Mouse (Mus musculus) neural tube, embryonic 14.5 days (tissue): ENCODE results near the gene Insl3. TPM values are rescaled to one million over a fixed set of nuclear protein-coding genes. Genes with fewer than 3 reads are reported as not detected.

ENCODE experiments used
- ATAC-seq: fragments of 200-750 bp; cut with Nextera tagmentation; 2 replicates; pipeline ENCODE4 v1.8.0; 2017; ENCODE audit warnings: low read depth, mild to moderate bottlenecking, moderate TSS enrichment, moderate library complexity
- H3K27ac ChIP-seq: fragments of 300-500 bp; sonication (generic); 2 replicates; pipeline ENCODE4 v1.5.1; 2014; ENCODE audit warnings: low read depth, mild to moderate bottlenecking, control low read depth, low read length, moderate library complexity, mixed read lengths
- H3K27me3 ChIP-seq: fragments of 300-500 bp; sonication (generic); 2 replicates; pipeline ENCODE4 v1.6.1; 2014; ENCODE audit warnings: low read length; ENCODE audit not compliant: control insufficient read depth, insufficient read depth
- H3K36me3 ChIP-seq: fragments of 300-500 bp; sonication (generic); 2 replicates; pipeline ENCODE4 v1.6.1; 2014; ENCODE audit warnings: low read length, mixed read lengths; ENCODE audit not compliant: control insufficient read depth, insufficient read depth
- H3K4me1 ChIP-seq: fragments of 300-500 bp; sonication (generic); 2 replicates; pipeline ENCODE4 v1.6.1; 2014; ENCODE audit warnings: low read length; ENCODE audit not compliant: control insufficient read depth, insufficient read depth
- H3K4me2 ChIP-seq: fragments of 300-500 bp; sonication (generic); 2 replicates; pipeline ENCODE4 v1.6.1; 2014; ENCODE audit warnings: mild to moderate bottlenecking, low read depth, low read length, control low read depth
- H3K4me3 ChIP-seq: fragments of 300-500 bp; sonication (generic); 2 replicates; pipeline ENCODE4 v1.5.1; 2014; ENCODE audit warnings: low read depth, low read length, control low read depth, mixed read lengths
- H3K9ac ChIP-seq: fragments of 300-500 bp; sonication (generic); replicated peaks from 2 replicates; pipeline ENCODE4 v1.6.1; 2014; ENCODE audit warnings: low read depth, mild to moderate bottlenecking, control low read depth, low read length, mixed read lengths
- H3K9me3 ChIP-seq: fragments of 300-500 bp; sonication (generic); 2 replicates; pipeline ENCODE4 v1.6.1; 2016; ENCODE audit warnings: low read length; ENCODE audit not compliant: control insufficient read depth
- WGBS: fragments of 180-500 bp; shearing (Covaris S2); extraction: QIAGEN DNeasy Blood & Tissue Kit; methylation state at CpG from one replicate; pipeline ENCODE4 v1.1.7; 2014; 5-methylcytosine and 5-hydroxymethylcytosine counted together
- polyA plus RNA-seq: library from polyadenylated mRNA; unstranded; fragments of >200 nt; fragmentation: Nextera tagmentation; extraction: Ambion mirVana; gene quantifications from 2 replicates; pipeline ENCODE4 v1.2.1, GENCODE M21; 2014

The Insl3 gene
- polyA plus RNA-seq, 1 experiment from 2014 or later, result 0.55 TPM

- H3K4me1 ChIP-seq, result peaks cover 23% of the 10 kb centered on the region
- H3K9ac ChIP-seq, result no peak overlapping the region
- H3K4me3 ChIP-seq, result no peak overlapping the region
- 0 out of 2 replicates have a peak overlapping the region, but pooled peaks have one; percentile 8 for H3K4me2 ChIP-seq
- H3K36me3 ChIP-seq, result no peaks in the 10 kb centered on the region
- no peak overlapping the region for H3K27ac ChIP-seq
- no peaks in the 10 kb centered on the region for H3K27me3 ChIP-seq
- WGBS, result 9% methylated on average over 22 of the region's 22 CpGs
- no peak for ATAC-seq
- H3K9me3 ChIP-seq, result no peaks in the 10 kb centered on the region
Observed at GRCm38 (mm10) chr8:71665331-71666130, 23.5 kb upstream of the Insl3 start.

GRCm38 (mm10) chr8:71666855-71667254 is 22.2 kb upstream of the Insl3 start:
- Histone ChIP-seq H3K4me1 (peaks cover 25% of the 10 kb centered on the region), H3K9me3 (no peaks in the 10 kb centered on the region), H3K27ac (peak overlapping the region; percentile 71), H3K36me3 (no peaks in the 10 kb centered on the region), H3K9ac (0 out of 2 replicates have a peak overlapping the region, but pooled peaks have one; percentile 37), H3K4me3 (no peak overlapping the region), H3K4me2 (0 out of 2 replicates have a peak overlapping the region, but pooled peaks have one; percentile 22), H3K27me3 (no peaks in the 10 kb centered on the region)
- ATAC-seq, result no peak
- WGBS, result 0% methylated on average over 1 of the region's 1 CpGs

GRCm38 (mm10) chr8:71667256-71667655 is 21.8 kb upstream of the Insl3 start:
- 0 out of 2 replicates have a peak overlapping the region, but pooled peaks have one; percentile 22 for H3K4me2 ChIP-seq
- WGBS, result 36% methylated on average over 5 of the region's 5 CpGs

GRCm38 (mm10) chr8:71668220-71668975 is 20.6 kb upstream of the Insl3 start:
- no peak for ATAC-seq
- H3K9ac ChIP-seq, result peak overlapping the region; percentile 39; the same call in 1 of the 2 replicates
- no peaks in the 10 kb centered on the region for H3K36me3 ChIP-seq
- H3K4me1 ChIP-seq, result peaks cover 27% of the 10 kb centered on the region
- H3K27me3 ChIP-seq, result no peaks in the 10 kb centered on the region
- H3K4me2 ChIP-seq, result peak overlapping the region; percentile 33
- H3K27ac ChIP-seq, result no peak overlapping the region; the same call in 1 of the 2 replicates
- 3% methylated on average over 21 of the region's 21 CpGs for WGBS
- H3K4me3 ChIP-seq, result no peak overlapping the region; the same call in 1 of the 2 replicates
- no peaks in the 10 kb centered on the region for H3K9me3 ChIP-seq

More at GRCm38 (mm10) chr8:71667256-71667655, 21.8 kb upstream of the Insl3 start:
- Histone ChIP-seq H3K27ac (peak overlapping the region; percentile 71), H3K27me3 (no peaks in the 10 kb centered on the region), H3K36me3 (no peaks in the 10 kb centered on the region), H3K9me3 (no peaks in the 10 kb centered on the region), H3K4me3 (no peak overlapping the region), H3K9ac (peak overlapping the region; percentile 39), H3K4me1 (peaks cover 27% of the 10 kb centered on the region)
- no peak for ATAC-seq

GRCm38 (mm10) chr8:71670198-71670597 is 18.8 kb upstream of the Insl3 start:
- Histone ChIP-seq H3K4me2 (peak overlapping the region; percentile 82), H3K36me3 (no peaks in the 10 kb centered on the region), H3K27ac (peak overlapping the region; percentile 90), H3K9me3 (no peaks in the 10 kb centered on the region), H3K4me1 (peaks cover 27% of the 10 kb centered on the region), H3K4me3 (peak overlapping the region; percentile 82), H3K27me3 (no peaks in the 10 kb centered on the region), H3K9ac (peak overlapping the region; percentile 53)
- 13% methylated on average over 12 of the region's 12 CpGs for WGBS
- ATAC-seq, result peak; percentile 7

- H3K9ac ChIP-seq, result peak overlapping the region; percentile 79
- WGBS, result under 1% methylated on average over 60 of the region's 64 CpGs
- no peaks in the 10 kb centered on the region for H3K9me3 ChIP-seq
- H3K36me3 ChIP-seq, result no peaks in the 10 kb centered on the region
- peak; percentile 59 for ATAC-seq
- peaks cover 27% of the 10 kb centered on the region for H3K4me1 ChIP-seq
- no peaks in the 10 kb centered on the region for H3K27me3 ChIP-seq
- H3K4me2 ChIP-seq, result peak overlapping the region; percentile 82
- peak overlapping the region; percentile 90 for H3K27ac ChIP-seq
- H3K4me3 ChIP-seq, result peak overlapping the region; percentile 82
Observed at GRCm38 (mm10) chr8:71670621-71671548, 18.1 kb upstream of the Insl3 start.

DNA sequence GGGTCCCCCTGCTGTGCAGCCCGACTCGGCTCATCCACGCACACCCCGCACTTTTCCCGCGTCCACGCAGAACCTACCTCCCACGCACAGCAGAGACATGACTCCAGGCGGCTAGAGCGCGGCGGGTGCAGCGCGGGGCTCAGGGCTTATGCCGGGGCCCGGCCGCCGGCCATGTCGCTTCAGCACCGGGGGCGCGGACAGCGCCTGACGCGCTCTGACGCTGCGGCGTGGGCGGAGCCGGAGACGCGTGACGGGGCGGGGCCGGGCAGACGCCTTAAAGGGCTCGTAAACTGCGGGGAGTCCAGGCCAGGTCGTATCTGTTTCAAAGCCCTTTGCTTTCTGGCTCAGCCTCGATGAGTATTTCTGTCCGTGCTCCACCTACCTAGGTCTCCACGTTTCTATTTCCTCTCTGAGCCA is 17.5 kb upstream of the Insl3 start, which contains the start of gene Unc13a:
Unc13a (minus strand) TSS at position 209 of the 417 bp plus-strand sequence.
- Histone ChIP-seq H3K36me3 (no peaks in the 10 kb centered on the region), H3K9me3 (no peaks in the 10 kb centered on the region), H3K4me3 (peak within 1 kb of the TSS; percentile 82), H3K9ac (peak within 1 kb of the TSS; percentile 79), H3K27me3 (no peaks in the 10 kb centered on the region), H3K27ac (peak within 1 kb of the TSS; percentile 90), H3K4me2 (peak within 1 kb of the TSS; percentile 82), H3K4me1 (peaks cover 26% of the 10 kb centered on the region)
- 0% methylated on average over 42 of the region's 42 CpGs for WGBS
- ATAC-seq, result peak; percentile 75

DNA sequence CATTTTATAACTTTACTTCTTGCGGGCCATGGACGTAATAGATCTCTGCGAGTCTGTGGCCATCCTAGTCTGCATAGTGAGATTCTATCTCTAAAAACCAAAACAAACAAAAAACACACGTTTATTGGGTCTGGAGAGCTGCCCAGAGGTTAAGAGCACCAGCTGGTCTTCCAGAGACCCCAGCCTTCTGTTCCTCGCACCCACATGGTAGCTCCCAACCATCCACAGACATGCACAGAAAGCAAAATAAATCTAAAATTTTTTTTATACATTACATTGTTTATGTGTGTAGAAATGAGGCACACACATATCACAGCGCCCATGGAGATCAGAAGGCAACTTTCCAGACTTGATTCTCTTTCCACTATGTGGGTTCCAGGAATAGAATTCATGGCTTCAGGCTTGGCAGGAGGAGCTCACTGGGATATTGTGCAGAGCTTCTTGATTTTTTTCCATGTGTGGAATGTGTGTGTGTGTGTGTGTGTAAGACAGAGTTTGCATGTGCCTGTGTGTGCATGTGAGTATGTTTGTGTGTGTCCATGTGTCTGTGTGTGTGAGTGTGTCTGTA is 16.8 kb upstream of the Insl3 start:
- ATAC-seq, result no peak
- Histone ChIP-seq H3K4me2 (peak overlapping the region; percentile 82), H3K27ac (peak overlapping the region; percentile 90), H3K9ac (peak overlapping the region; percentile 79; the same call in 1 of the 2 replicates), H3K9me3 (no peaks in the 10 kb centered on the region), H3K27me3 (no peaks in the 10 kb centered on the region), H3K36me3 (no peaks in the 10 kb centered on the region), H3K4me3 (peak overlapping the region; percentile 82), H3K4me1 (peaks cover 26% of the 10 kb centered on the region)
- 59% methylated on average over 6 of the region's 6 CpGs for WGBS
